Mouse (Mus musculus) c-Kit-negative CD71-positive TER-119-positive erythroid progenitor cells, embryonic 14.5 days (primary cell): Measurements from ENCODE around the gene Gal3st1.

Experiments
- DNase-seq: peaks from one replicate; pipeline ENCODE4 v3.0.0-alpha.2; 2013; ENCODE audit warnings: low read depth, low spot score

The Gal3st1 gene

DNA sequence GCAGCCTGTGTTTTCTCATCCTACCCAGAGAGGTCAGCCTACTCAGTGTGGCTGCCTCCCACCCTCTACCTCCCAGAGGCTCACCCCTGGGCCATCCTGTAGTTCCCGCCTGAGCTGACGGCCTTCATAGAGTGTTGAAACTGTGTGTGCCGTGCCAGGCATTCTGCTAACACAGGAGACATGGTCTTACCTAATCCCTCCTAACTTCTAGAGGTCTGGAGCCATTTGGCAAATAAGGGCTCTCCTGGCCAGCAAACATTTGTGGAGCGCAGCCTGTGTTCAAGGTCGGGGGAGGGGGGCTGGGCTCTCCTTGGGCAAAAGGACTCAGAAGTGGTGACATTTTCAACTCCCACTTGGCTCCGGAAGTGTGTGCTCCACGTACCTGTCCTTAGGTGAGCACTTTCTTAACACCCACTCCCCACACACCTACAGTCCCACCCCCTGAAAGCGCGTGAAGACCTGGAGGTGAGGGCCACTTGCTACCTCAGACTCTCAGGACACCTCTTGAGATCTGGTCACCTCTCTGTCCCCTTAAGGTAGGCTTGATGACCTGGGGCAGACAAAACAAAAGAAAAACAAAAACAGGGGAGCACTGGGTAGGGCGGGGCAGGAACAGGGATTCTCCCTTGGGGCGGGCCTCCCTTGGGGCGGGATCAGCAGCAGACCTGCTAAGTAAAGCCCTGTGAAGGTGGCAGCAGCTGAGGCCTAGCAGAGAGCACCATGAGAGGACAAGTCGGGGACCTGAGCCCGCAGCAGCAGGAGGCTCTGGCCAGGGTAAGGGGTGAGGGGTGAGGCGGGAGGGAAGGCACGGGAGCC lies 47.9 kb downstream of the Gal3st1 start, which contains the start of gene Sec14l4:
Gene Sec14l4, plus strand, starts transcription at position 337 of the 816 bp plus-strand sequence.
- DNase-seq, result no peak

GRCm38 (mm10) chr11:4031961-4032360 lies 48.5 kb downstream of the Gal3st1 start:
- DNase-seq, result no peak

DNA sequence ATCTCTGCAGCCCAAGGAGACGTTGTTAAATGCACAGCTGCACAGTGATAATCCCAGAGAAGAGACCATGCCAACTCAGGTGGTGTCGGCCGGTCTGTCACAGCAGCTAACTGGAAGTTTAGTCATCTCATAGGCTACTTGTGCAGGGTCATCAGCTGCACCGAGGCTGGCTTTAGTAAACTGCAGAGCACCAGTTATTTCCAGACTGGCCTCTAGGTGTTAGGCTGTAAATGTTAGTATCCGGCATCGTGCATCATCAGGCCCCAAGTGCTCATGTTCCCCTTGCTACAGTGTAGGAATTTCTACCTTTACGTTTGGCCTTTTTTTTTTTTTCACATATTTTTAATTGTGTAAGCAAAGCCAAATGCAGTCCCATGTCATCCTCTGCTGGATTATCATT lies 50.0 kb downstream of the Gal3st1 start:
- DNase-seq, result no peak

DNA sequence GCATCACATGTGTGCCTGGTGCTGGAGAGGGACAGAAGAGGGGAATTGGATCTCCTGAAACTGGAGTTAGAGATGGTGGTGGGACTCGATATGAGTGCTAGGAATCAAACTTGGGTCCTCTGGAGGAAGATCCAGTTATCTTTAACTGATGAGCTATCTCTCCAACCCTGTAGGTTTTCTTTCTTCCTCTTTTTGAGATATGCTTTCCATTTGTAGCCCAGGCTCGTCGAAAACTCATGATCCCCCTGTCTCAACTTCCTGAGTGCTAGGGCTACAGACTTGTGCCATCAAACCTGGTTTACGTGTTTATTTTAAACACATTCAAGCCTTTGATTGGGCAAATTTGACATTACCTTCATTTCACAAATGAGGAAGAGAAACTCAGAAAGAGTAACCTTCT lies 50.7 kb downstream of the Gal3st1 start:
- DNase-seq, result no peak

DNA sequence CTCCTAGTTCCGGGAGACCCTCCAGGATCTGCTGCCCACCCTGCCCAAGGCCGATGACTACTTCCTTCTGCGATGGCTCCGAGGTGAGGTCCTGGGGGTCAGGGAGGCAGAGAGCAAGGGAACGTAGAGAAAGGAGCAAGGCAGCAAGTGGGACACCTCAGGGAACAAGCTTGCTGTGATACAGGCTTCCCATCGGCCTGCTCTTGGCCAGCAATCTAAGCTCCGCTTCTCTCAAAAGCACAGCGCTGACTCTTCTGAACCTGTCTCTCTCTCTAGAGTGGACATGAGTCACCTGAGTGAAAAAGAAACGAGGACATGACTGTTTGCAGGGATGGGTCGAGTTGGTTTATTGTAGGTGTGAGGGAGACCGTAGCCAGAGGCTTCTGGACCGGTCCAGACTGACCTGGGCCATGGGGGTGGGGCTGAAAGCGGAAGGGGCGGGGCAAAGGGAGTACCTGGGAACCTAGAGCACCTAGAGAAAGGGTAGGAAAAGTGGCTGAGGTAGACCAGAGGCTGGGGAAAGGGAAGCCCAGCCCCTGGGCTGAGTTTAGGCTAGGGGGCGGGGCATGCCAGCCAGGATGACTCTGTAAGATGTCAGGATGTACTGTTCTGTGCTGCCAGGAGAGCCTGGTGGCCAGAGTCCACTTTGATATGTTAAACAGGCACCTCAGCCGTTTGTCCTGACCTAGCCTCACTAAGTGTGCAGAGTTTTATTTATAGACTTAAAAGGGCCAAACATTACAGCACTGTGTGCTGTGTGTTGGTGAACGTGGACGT lies 51.9 kb downstream of the Gal3st1 start:
- no peak for DNase-seq

- no peak for DNase-seq
These were observed 52.5 kb downstream of the Gal3st1 start for GRCm38 (mm10) chr11:4035916-4036315.

GRCm38 (mm10) chr11:4036365-4037084 lies 53.1 kb downstream of the Gal3st1 start:
- DNase-seq, result no peak

DNA sequence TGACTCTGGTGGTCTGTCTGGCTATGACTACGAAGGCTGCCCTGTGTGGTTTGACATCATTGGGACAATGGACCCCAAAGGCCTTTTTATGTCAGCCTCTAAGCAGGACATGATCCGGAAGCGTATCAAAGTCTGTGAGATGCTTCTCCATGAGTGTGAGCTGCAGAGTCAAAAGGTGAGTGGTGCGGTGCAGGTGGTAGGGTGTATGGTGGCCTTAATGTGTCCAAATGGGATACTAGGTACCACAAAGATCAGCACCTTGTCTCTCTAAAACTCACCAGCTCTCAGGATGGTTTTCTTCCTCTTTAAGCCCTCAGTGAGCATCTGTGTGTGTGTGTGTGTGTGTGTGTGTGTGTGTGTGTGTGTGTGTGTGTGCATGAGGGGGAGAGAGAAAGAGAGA lies 56.5 kb downstream of the Gal3st1 start:
- no peak for DNase-seq

DNA sequence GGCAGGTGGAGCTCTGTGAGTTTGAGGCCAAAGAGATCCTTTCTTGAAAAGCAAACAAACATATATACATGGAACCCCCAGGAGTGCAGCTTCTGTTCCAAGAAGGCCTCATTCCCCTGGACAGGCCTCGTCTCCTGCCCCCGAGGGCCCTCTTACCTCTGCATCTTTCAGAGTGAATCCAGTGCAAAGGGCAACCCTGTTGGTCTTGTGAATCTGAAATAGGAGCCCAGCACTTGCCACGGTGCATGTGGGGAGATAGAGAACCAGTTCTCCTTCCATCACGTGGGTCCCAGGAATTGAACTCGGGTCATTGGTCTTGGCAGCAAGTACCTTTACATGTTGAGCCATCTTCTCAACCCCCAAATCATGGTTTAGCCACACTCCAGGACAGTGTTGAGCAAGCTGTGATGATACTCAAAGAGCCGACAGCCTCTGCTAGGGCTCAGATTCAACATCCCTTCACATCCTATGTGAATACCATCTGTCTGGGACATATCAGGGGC lies 57.7 kb downstream of the Gal3st1 start:
- DNase-seq, result no peak

GRCm38 (mm10) chr11:4043081-4043480 lies 59.6 kb downstream of the Gal3st1 start:
- no peak for DNase-seq

DNA sequence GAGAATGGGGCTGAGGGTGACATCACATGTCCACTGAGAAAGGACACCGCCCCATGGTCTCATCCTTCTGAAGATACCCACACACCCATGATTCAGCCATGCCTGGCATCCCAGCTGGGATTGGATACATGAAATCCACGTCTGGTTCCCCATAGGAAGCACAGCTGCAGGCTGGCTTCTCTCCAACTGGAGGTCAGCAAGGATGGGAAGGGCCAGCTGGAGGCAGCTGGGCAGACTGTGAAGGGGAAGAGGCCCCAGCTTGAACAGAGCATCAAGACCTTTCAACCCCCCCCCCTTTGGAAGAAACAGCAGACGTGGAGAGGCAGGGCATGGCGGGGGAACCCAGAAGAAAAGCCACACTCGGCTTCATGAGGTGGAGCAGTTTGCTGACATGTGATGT lies 63.1 kb downstream of the Gal3st1 start:
- no peak for DNase-seq

- no peak for DNase-seq
These were observed 64.3 kb downstream of the Gal3st1 start for GRCm38 (mm10) chr11:4047766-4048165.

DNA sequence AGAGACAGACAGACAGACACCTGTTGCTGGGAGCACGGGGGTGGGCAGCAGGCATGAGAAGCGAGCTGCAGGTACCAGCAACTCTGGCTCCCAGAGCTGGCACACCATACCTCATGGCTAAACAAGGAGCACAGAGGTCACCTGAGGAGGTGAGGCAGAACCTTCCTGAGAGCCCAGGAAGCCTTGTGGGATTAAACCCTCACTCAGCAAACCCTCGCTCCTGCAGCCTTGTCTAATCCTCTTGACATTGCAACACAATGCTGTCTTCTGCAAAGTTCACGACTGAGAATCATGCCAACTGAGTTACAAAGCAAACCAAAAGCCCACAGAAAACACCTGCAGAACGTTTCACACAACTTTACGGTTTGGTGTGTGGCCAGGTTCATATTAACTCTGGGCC lies 65.0 kb downstream of the Gal3st1 start:
- DNase-seq, result no peak
